Mouse (Mus musculus) olfactory bulb, adult 2 months (tissue): ENCODE measurements around the gene Calcrl.

Source experiments
- CTCF ChIP-seq: fragments of 200-500 bp; IDR thresholded peaks from 2 replicates; pipeline ENCODE4 v1.5.1; 2012; ENCODE audit warnings: low read depth, mild to moderate bottlenecking, low read length, moderate library complexity; ENCODE audit not compliant: insufficient read depth
- POLR2A ChIP-seq: fragments of 200-500 bp; IDR thresholded peaks from 2 replicates; pipeline ENCODE4 v1.6.1; 2012; ENCODE audit warnings: mild to moderate bottlenecking, low read depth, low read length, moderate library complexity; ENCODE audit not compliant: insufficient read depth

DNA sequence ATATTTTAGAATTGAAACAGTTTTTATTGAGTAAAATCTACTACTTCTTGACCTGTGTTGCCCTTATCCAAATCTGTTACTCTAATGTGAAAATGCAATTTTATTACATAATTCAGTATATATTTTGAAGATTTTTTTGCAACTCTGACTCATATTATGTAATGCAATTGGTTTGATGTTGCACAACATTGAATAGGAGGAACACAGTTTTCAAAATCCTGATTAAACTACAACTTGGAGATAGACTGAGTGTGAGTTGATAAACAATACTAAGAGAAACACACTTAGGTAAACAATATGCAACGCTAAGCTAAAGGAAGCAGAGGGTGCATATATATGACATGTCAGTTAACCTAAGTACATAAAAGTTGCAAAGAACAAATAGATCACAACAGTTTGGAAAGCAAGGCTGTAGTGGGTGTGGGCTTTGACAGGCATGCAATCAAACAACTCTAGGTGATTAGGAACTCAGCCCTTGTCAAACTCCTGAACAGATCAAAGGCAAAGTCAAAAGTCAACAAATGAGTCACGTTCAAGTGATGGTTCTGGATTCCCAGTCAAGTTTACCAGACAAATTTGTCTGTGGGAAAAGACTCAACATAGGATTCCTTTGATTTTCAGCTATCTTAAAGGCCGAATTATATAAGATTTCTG, 66.4 kb downstream of the Calcrl start:
- no peak for TF ChIP-seq CTCF
- no peak for TF ChIP-seq POLR2A
